Mouse (Mus musculus) ZHBTc4 (cell line): ENCODE measurements around the gene Clec4n.
A peak's percentile ranks its signal among the peaks of the same experiment; 100 is the strongest.
"Not testable (repeated sequence)": the region's sequence is repeated elsewhere in the genome, so short reads cannot be mapped to it uniquely, and the experiment has no call there.

ENCODE experiments used
- DNase-seq: peaks from one replicate; pipeline ENCODE4 v3.0.0-alpha.2; 2011; ENCODE audit warnings: low read depth, low spot score

The Clec4n gene

GRCm38 (mm10) chr6:123229644-123230043 is at the start of gene Clec4n:
TSS of gene Clec4n (plus strand) at chr6:123229843.
- DNase-seq = no peak

- DNase-seq = peak; percentile 32
These were observed 44.8 kb upstream of the Clec4n start for GRCm38 (mm10) chr6:123184862-123185261.

GRCm38 (mm10) chr6:123207187-123208076 is 22.2 kb upstream of the Clec4n start:
- no peak for DNase-seq

GRCm38 (mm10) chr6:123208077-123208439 is 21.6 kb upstream of the Clec4n start:
- not testable (repeated sequence) for DNase-seq

DNA sequence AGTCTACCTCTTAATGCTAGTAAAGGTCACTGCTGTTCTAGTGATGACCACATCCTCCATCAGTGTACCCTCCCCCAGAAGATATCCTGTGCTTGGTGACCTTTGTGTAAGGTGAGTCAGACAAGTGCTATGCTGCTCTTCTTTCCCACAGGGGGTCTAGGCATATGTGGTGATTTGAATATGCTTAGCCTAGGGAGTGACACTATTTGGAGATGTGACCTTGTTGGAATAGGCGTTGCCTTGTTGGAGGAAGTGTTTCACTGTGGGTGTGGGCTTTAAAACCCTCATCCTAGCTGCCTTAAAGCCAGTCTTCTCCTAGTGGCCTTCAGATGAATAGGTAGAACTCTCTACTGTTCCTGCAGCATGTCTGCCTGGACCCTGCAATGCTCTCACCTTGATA is 17.9 kb upstream of the Clec4n start:
- peak; percentile 47 for DNase-seq

DNA sequence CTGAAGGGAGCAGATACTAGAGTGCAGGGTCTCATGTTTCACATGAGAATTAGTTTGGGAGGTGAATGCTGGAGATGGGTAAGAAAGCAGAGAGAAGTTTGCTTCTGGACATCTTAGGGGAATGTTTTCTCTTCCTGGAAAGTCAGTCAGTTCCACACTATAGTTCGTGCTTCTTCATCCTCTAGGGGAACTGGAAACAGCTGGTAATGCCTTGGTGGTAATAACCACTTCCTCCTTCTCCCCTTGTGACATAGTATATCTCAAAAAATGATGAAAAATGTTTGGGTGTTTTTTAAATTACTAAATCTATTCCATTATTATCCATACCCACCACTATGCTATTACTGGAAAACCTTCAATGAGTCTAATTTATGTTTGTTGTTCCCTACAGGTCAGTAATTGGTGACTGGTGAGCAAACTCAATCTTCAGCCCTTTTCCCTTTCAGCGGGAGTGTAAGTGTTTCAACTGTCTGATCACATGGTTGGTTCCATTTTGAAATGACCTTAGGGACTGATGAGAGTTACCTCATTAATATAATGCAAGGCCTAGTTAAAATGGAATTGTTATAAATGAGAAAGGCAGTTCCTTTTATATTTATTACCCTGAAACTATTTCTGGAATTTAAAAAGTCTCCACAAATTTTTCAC is 2.0 kb upstream of the Clec4n start:
- no peak for DNase-seq

GRCm38 (mm10) chr6:123231149-123231548 is 1.5 kb downstream of the Clec4n start:
- no peak for DNase-seq

DNA sequence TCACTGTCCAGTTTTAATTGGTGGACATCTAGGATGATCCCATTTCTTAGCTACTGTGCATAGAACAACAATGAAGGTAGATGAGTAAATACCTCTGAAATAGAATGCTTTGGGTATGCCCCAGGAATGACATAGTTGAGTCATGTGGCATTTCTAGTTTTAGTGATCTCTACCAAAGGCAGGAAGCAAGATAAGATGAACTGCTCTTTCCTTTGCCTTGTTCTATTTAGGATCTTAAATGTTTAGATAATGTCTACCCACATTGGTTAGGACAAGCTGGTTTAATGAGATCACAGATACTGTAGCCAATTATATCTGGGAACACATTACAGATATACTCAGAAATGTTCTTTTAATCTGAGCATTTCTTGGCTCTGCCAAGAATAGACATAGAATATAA is 7.9 kb downstream of the Clec4n start:
- no peak for DNase-seq

DNA sequence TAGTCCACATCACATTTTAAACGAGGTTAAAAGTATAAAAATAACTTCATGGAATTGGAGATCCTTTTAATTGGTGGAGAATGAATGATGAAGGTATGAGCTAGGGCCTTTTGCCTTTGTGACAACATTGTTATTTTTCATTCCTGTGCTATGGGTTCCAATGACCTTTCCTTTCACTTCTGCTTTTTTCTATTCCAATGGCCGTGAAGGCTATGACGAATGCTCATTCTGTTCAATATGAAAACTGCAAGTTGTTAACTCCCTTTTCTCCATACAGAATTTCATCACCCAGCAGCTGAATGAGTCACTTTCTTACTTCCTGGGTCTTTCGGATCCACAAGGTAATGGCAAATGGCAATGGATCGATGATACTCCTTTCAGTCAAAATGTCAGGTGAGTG is 14.6 kb downstream of the Clec4n start:
- no peak for DNase-seq

- peak; percentile 16 for DNase-seq
These were observed 19.2 kb downstream of the Clec4n start for GRCm38 (mm10) chr6:123248862-123249261.

DNA sequence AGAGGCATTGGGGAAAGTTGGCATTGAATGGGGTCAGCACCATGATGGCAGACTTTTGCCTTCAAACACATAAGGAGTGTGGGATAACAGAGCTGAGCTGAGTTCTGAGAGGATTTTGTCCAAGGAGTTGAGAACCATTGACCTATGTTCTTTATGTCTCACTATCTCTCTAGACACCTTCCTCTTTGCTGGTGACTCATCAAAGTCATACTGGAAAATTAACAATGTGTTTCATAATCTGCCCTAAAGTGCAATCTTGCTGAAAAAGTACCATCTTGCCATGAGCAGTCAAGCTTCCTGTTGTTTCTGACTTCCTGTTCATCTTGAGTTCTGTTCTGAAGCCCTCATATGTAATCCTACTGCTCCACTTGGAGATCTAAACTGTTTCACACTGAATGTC is 23.1 kb downstream of the Clec4n start:
- DNase-seq = no peak

GRCm38 (mm10) chr6:123258946-123259345 is 29.3 kb downstream of the Clec4n start:
- DNase-seq = no peak

- no peak for DNase-seq
These were observed 30.4 kb downstream of the Clec4n start for GRCm38 (mm10) chr6:123259889-123260603.

GRCm38 (mm10) chr6:123260868-123261267 is 31.2 kb downstream of the Clec4n start:
- no peak for DNase-seq

DNA sequence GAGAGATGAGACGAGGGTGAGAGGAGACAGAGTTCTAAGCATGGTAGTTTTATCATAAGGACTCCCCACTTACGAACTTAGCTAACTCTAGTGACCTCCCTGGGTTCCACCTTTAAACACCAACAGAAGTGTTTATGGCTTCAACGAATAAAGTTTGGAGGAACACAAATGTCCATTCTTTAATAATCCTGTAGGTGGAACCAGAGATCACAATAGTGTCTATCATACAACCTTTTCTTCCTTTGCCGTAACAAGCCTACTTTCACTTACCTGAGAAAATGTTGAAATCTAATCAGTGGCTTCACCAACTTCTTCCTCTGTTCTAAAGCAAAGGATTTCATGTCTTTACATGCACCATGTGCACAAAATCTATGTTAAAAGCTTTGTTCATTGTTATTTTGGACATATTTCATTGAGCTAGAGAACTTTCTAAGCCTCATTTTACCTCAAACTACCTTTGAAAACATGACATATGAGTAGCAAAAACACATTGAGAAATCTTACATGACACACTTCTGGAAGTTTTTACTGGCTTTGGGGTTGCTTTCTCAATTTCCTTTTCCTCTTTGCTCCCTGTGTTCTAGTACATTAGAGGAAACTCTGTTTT is 32.0 kb downstream of the Clec4n start, which contains the start of gene Clec4d:
Clec4d (plus strand) TSS at position 557 of the 607 bp plus-strand sequence.
- DNase-seq = no peak

GRCm38 (mm10) chr6:123264194-123264593 is 34.6 kb downstream of the Clec4n start:
- DNase-seq = no peak

- no peak for DNase-seq
These were observed 36.2 kb downstream of the Clec4n start for GRCm38 (mm10) chr6:123265809-123266208.

- DNase-seq = no peak
These were observed 37.3 kb downstream of the Clec4n start for GRCm38 (mm10) chr6:123266945-123267344.

DNA sequence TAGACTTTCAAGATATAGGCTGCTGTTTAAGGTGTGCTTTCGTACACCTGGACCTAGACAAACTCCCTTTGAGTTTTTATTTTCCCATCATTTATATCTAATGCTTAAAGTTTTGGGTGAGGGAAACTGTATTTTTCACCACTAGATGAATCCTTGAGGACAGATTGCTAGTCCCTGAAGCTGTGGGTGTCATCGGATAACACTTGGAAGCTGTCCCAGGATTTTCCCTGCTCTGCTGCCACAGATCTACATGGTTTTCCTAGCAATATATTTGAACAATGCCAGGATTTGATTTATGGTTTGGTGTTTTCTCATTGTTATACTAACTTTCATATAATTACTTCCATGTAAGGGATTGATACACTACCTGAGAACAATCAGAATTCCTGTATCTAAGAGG is 49.8 kb downstream of the Clec4n start:
- DNase-seq = no peak

DNA sequence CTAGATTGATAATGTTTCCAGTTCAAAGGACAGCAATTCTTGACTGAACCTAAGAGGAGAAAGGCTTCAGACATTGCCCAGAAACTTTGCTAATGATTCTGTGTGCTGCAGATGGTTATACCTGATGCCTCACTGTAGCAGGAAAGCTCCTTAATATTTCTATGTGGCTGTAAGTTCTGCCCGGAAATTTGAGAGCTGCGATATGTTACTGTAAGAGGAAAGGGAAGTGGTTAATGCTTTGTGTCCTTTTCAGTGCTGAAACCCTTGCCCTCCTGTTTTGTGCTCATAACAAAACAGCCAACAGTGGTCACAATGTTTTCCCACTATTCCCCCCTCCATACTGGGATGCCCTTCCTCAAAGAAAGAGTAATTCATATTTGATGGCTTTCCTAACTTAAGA is 56.7 kb downstream of the Clec4n start:
- no peak for DNase-seq

DNA sequence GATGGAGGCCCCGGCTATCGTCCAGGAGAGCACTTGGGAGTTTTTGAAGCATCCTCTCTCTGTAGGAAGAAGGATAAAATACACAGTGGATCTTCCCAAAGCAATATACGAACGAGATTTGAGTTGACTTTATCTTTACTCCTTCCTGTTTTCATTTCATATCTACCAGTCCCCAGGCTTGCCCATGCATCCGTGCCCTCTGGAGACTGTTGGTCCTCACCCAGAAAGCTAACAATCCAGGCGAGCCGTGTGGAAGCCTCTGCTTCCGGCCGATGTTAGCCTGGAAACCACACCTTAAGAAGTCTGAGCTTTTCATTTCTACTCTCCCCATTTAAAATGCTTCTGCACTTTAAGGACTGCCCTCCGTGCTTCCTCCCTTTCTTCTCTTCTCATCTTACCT is 59.3 kb downstream of the Clec4n start:
- no peak for DNase-seq

- no peak for DNase-seq
These were observed 60.1 kb downstream of the Clec4n start, which contains the start of gene Clec4e for GRCm38 (mm10) chr6:123289753-123290152. TSS of gene Clec4e (minus strand) at chr6:123289870.
